Mouse (Mus musculus) kidney, postnatal 4 days (tissue): Measurements from ENCODE around the gene Fam198a.
A peak's percentile ranks its signal among the peaks of the same experiment; 100 is the strongest.

Experiments used
- DNase-seq, 2 experiments: peaks; one replicate each; pipeline ENCODE4 v3.0.0; 2021; ENCODE audit warnings: mixed read lengths in 2 of 2

Fam198a gene

GRCm38 (mm10) chr9:121950418-121951113 is at the start of gene Fam198a:
Gene Fam198a (plus strand): TSS chr9:121950988.
- peak; percentile 86 to 89 for DNase-seq

GRCm38 (mm10) chr9:121901710-121902700 is 48.8 kb upstream of the Fam198a start:
- DNase-seq: peak in 1 of 2 experiments; percentile 1

GRCm38 (mm10) chr9:121903476-121904305 is 47.1 kb upstream of the Fam198a start:
- DNase-seq: peak in 1 of 2 experiments; percentile 4

- no peak for DNase-seq
Measured at GRCm38 (mm10) chr9:121904319-121904718, 46.5 kb upstream of the Fam198a start.

- DNase-seq: no peak
Measured at GRCm38 (mm10) chr9:121904946-121905345, 45.8 kb upstream of the Fam198a start.

- DNase-seq: peak in 1 of 2 experiments; percentile 1
Measured at GRCm38 (mm10) chr9:121905556-121906185, 45.1 kb upstream of the Fam198a start.

- peak in 1 of 2 experiments; percentile 0 for DNase-seq
Measured at GRCm38 (mm10) chr9:121906456-121906855, 44.3 kb upstream of the Fam198a start.

GRCm38 (mm10) chr9:121907356-121908070 is 43.3 kb upstream of the Fam198a start:
- peak in 1 of 2 experiments; percentile 0 for DNase-seq

- DNase-seq: no peak
Measured at GRCm38 (mm10) chr9:121908321-121908720, 42.5 kb upstream of the Fam198a start.

- no peak for DNase-seq
Measured at GRCm38 (mm10) chr9:121909635-121910034, 41.2 kb upstream of the Fam198a start.

GRCm38 (mm10) chr9:121911196-121911595 is 39.6 kb upstream of the Fam198a start:
- DNase-seq: no peak

- DNase-seq: no peak
Measured at GRCm38 (mm10) chr9:121912786-121913185, 38.0 kb upstream of the Fam198a start.

GRCm38 (mm10) chr9:121914226-121914757 is 36.5 kb upstream of the Fam198a start:
- DNase-seq: no peak

GRCm38 (mm10) chr9:121915056-121915455 is 35.7 kb upstream of the Fam198a start:
- no peak for DNase-seq

GRCm38 (mm10) chr9:121916102-121916501 is 34.7 kb upstream of the Fam198a start, which contains the start of gene Cyp8b1:
Gene Cyp8b1 (minus strand): TSS chr9:121916305.
- DNase-seq: peak in 1 of 2 experiments; percentile 29

- peak in 1 of 2 experiments; percentile 31 for DNase-seq
Measured at GRCm38 (mm10) chr9:121919027-121919501, 31.7 kb upstream of the Fam198a start.

GRCm38 (mm10) chr9:121923443-121923842 is 27.3 kb upstream of the Fam198a start:
- DNase-seq: no peak

GRCm38 (mm10) chr9:121923906-121924305 is 26.9 kb upstream of the Fam198a start:
- no peak for DNase-seq

- DNase-seq: no peak
Measured at GRCm38 (mm10) chr9:121924901-121925560, 25.8 kb upstream of the Fam198a start.

- no peak for DNase-seq
Measured at GRCm38 (mm10) chr9:121925959-121926358, 24.8 kb upstream of the Fam198a start.
